Mouse (Mus musculus) hindbrain, embryonic 16.5 days (tissue): ENCODE measurements around the gene Tifab. TPM values are rescaled to one million over a fixed set of nuclear protein-coding genes. Genes with fewer than 3 reads are reported as not detected.

Experiments
- polyA plus RNA-seq: library from polyadenylated mRNA; unstranded; fragments of >200 nt; fragmentation: Nextera tagmentation; extraction: Ambion mirVana; gene quantifications from 2 replicates; pipeline ENCODE4 v1.2.1, GENCODE M21; 2015

Tifab gene
- polyA plus RNA-seq, 1 experiment from 2014 or later = 1.0 TPM

Other genes with a start within 250 kb of the Tifab start
- gene H2afy, start 42.5 kb downstream of the Tifab start, polyA plus RNA-seq = 239 and 258 TPM in 2 replicates
- 0.11 and 1.0 TPM in 2 replicates for gene Neurog1, start 73.3 kb upstream of the Tifab start, polyA plus RNA-seq
- 7.8 and 10.2 TPM in 2 replicates for gene Cxcl14, start 117.7 kb upstream of the Tifab start, polyA plus RNA-seq
- not detected in 2 replicates for gene Gm3045, start 247.7 kb upstream of the Tifab start, polyA plus RNA-seq